ENCODE assay signal across 26 mouse cellular contexts in the genomic region with DNA sequence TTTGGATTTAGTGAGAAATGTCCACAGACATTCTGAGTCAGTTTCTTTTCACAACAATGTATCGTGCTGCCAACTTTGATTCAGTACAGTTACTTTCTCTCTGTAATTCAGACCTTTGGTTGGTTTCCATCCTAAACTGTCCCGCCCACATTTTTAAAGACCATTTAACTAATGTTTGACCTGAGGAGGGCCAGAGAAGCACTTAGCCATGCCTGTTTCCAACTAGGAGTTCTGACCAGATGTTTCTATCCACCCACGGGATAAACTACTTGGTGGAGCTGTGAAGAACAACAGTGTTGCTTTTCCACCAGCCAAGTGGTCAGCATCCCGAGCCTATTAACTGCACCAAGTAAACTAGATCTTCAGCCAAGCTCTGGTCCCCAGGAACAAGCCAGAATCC.
"Had no signal": no experiment of that assay in that cellular context is flagged by ENCODE, and none has a peak within 500 bp of the region (broad histone marks: within the 10 kb centered on the region; RNA-seq: fewer than 3 reads in every experiment).

No protein-coding gene starts in this region.

- DNase-seq: kidney, adult 18-20 months; kidney, postnatal 14 days; layer of hippocampus, postnatal 36 days; liver; lung, adult 18-20 months; lung, postnatal 10 days; lung, postnatal 36 days; right cerebral cortex, adult 18-20 months; right cerebral cortex, postnatal 14 days; right cerebral cortex, postnatal 4 days; spleen, adult 18-20 months; thymus, postnatal 25 days had no signal

- H3K27ac ChIP-seq: intestine, embryonic 15.5 days; kidney, embryonic 15.5 days; left cerebral cortex, adult 2 months; limb, embryonic 12.5 days; liver, embryonic 12.5 days; liver, embryonic 15.5 days; lung, embryonic 15.5 days; midbrain, embryonic 10.5 days; midbrain, embryonic 13.5 days; neural tube, embryonic 13.5 days; stomach, embryonic 15.5 days had no signal

- H3K4me1 ChIP-seq: intestine, embryonic 15.5 days; kidney, embryonic 15.5 days; limb, embryonic 12.5 days; liver, embryonic 12.5 days; liver, embryonic 15.5 days; lung, embryonic 15.5 days; megakaryocyte, embryonic 14.5 days; midbrain, embryonic 10.5 days; midbrain, embryonic 13.5 days; neural tube, embryonic 13.5 days; stomach, embryonic 15.5 days had no signal

- H3K9me3 ChIP-seq: intestine, embryonic 15.5 days; lung, embryonic 15.5 days; midbrain, embryonic 13.5 days; stomach, embryonic 15.5 days had no signal

- H3K36me3 ChIP-seq: intestine, embryonic 15.5 days; kidney, embryonic 15.5 days; limb, embryonic 12.5 days; liver, embryonic 12.5 days; liver, embryonic 15.5 days; lung, embryonic 15.5 days; midbrain, embryonic 10.5 days; midbrain, embryonic 13.5 days; neural tube, embryonic 13.5 days; stomach, embryonic 15.5 days had no signal

- H3K27me3 ChIP-seq: intestine, embryonic 15.5 days; kidney, embryonic 15.5 days; limb, embryonic 12.5 days; liver, embryonic 12.5 days; liver, embryonic 15.5 days; lung, embryonic 15.5 days; megakaryocyte, embryonic 14.5 days; midbrain, embryonic 13.5 days; neural tube, embryonic 13.5 days; stomach, embryonic 15.5 days had no signal

- H3K4me3 ChIP-seq: intestine, embryonic 15.5 days; kidney, embryonic 15.5 days; left cerebral cortex, adult 2 months; limb, embryonic 12.5 days; liver, embryonic 12.5 days; liver, embryonic 15.5 days; lung, embryonic 15.5 days; megakaryocyte, embryonic 14.5 days; midbrain, embryonic 10.5 days; midbrain, embryonic 13.5 days; myocyte; neural tube, embryonic 13.5 days; stomach, embryonic 15.5 days had no signal

- H3K9ac ChIP-seq: intestine, embryonic 15.5 days; kidney, embryonic 15.5 days; limb, embryonic 12.5 days; liver, embryonic 12.5 days; liver, embryonic 15.5 days; lung, embryonic 15.5 days; midbrain, embryonic 13.5 days; neural tube, embryonic 13.5 days; stomach, embryonic 15.5 days had no signal

- H3K4me2 ChIP-seq: intestine, embryonic 15.5 days; kidney, embryonic 15.5 days; limb, embryonic 12.5 days; liver, embryonic 12.5 days; liver, embryonic 15.5 days; lung, embryonic 15.5 days; midbrain, embryonic 13.5 days; neural tube, embryonic 13.5 days; stomach, embryonic 15.5 days had no signal

- ATAC-seq: intestine, embryonic 15.5 days; liver, embryonic 12.5 days; midbrain, embryonic 13.5 days; midbrain, embryonic 16.5 days had no signal
